Mouse (Mus musculus): Measurements from ENCODE around the gene H2-Ab1. TPM values are rescaled to one million over a fixed set of nuclear protein-coding genes. Genes with fewer than 3 reads are reported as not detected.
"Not testable (repeated sequence)": the region's sequence is repeated elsewhere in the genome, so short reads cannot be mapped to it uniquely, and the experiment has no call there.

The H2-Ab1 gene
- 10 to 100 TPM; 36.3 to 70.4 TPM for total RNA-seq (2021)
- long read RNA-seq, experiment 1, transcript H2-Ab1-201 (6 exons, 1,212 nt), result major isoform, 110 of 119 reads
- long read RNA-seq, experiment 1, partial matches to known transcripts, result 6 of 119 reads
- long read RNA-seq, experiment 1, other reads (novel, unspliced or antisense), result 3 of 119 reads
- long read RNA-seq, experiment 2, transcript H2-Ab1-201 (6 exons, 1,212 nt), result major isoform, 72 of 84 reads
- long read RNA-seq, experiment 2, partial matches to known transcripts, result 8 of 84 reads
- long read RNA-seq, experiment 2, other reads (novel, unspliced or antisense), result 3 of 84 reads

DNA sequence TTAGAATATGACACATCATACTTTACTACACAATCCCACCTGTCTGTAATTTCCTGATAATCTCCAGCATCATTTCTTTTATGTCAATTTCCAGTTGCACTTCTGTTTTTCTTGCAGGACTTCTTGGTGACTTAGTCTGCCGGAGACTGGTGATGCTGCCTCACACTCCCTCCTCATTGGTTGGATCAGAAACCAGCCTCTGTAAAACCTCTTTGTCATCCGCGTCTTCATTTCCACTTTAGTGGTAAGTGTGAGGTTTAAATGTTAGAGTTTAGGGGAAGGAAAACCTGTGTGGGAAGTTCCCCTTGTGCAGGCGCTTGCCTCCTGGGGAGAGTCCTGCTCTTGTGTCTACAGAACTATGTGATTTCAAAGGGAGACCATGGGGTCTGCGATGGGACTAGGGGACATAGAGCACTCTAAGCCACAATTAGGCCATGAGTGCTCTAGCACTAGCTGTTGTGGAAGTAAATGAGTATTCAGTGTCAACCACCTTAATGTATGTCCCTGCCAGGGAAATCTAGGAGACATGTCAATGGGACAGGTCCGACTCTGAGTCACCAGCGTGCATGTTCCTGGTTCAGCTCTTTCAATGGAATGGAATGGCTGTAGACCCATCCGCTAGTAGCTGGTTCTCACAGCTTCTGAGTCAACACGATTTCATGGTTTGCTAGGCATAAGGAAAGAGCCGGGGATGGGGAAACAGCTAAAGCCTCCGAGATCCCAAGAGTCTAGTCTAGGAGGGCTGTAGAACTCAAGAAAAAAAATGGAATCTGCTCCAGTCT lies at the start of gene H2-Ab1:
Gene H2-Ab1, plus strand, starts transcription at position 96 of the 782 bp plus-strand sequence.
- peak; percentile 79 to 83 for DNase-seq

DNA sequence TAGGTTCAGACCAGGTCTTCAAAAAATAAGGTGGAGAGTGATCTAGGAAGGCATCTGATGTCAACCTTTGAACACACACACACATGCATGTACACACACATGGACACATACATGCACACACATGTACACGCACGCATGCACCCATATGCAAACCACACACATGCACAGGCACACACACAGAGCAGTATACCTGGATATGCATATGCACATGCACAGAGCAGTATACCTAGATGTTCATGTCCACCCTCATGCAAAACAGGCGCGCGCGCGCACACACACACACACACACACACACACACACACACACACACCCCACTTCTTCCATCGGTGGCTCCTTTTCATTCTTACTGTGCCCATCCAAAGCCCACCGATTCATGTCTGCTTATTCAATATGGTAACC lies 49.6 kb upstream of the H2-Ab1 start:
- DNase-seq, result no peak

DNA sequence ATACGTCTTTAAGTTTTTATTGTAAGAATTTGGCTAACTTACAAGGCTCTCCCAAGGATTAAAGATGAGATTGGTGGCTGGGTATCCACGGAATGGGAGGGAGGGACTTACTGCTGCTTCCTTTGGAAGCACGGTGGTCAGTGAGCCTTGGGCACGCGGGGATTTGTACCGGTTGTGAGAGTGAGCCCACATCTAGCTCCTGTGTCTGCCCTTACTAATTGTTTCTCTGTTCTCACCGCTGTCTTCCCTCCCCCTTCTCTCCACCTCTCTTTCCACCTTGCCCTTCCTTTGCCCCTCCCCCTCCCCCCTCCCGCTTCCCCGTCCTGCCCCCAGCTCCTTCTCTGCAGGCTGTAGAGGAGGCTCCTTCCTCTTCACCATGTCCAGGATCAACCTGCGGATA lies 49.1 kb upstream of the H2-Ab1 start:
- no peak for DNase-seq

DNA sequence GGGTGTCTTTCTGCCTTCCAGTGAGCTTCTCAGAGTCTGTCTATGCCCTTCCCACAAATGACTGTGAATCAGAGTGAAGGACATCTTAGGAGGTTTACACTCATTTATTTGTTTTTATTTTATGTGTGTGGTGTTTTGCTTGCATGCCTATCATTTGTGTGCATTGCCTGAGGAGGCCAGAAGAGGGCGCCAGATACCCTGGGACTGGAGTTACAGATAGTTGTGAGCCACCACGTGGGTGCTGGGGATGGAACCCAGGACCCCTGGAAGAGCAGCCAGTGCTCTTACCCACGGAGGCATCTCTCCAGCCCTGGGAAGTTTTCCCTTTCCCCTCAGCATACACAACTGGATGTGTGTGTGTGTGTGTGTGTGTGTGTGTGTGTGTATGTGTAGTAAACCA lies 47.8 kb upstream of the H2-Ab1 start:
- DNase-seq, result peak in 1 of 2 experiments; percentile 28

DNA sequence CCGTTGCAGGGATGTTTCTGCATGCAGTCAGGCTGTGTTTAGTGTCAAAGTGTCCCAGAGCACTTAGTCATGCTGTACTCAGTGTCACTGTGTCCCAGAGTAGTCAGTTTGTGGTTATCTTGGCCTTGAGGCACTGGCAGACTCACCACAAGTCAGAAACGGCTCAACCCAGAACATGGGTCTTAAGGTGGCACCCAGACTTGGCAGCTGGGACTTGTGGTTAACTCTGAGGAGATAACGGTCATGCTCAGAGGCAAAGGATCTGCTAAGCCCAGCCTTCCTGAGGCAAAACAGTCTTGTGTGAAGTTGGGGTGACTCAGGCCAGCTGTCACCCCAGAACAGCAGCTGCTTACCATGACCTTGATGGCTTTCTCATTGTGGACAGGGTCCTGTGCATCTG lies 46.9 kb upstream of the H2-Ab1 start:
- DNase-seq, result peak; percentile 71 to 72

DNA sequence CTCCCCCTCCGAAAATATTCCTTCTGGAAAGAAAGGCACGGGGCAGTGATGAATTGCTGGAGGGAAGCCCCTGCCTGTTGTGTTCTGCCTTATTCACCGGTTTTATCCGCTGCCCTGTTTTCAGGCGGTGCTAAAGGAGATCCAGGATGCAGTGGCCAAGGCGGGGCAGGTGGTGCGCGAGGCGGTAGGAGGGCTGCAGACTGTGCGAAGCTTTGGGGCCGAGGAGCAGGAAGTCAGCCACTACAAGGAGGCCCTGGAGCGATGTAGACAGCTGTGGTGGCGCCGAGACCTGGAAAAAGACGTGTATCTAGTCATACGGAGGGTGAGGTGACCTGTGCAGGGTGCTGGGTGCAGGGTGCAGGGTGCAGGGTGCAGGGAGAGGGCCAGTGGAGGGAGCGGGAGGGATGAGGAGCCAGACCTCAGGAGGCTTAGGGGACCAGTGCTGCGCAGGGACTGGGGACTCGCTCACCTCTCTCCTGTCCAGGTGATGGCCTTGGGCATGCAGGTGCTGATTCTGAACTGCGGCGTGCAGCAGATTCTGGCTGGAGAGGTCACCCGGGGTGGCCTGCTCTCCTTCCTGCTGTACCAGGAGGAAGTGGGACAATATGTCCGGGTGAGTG lies 45.6 kb upstream of the H2-Ab1 start:
- no peak for DNase-seq

DNA sequence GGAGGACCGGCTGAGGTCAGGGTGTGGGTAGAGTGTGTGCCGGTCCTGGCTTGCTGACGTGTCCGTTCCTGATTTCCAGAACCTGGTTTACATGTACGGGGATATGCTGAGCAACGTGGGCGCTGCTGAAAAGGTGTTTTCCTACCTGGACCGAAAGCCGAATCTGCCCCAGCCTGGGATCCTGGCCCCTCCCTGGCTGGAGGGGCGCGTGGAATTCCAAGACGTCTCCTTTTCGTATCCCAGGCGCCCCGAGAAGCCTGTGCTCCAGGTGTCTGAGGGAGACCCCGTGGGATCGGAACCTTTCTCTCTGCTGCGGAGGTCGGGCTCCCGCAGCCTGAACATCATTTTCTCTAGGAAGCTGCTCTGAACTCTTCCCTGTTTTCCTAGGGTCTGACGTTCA lies 43.6 kb upstream of the H2-Ab1 start:
- DNase-seq, result no peak

DNA sequence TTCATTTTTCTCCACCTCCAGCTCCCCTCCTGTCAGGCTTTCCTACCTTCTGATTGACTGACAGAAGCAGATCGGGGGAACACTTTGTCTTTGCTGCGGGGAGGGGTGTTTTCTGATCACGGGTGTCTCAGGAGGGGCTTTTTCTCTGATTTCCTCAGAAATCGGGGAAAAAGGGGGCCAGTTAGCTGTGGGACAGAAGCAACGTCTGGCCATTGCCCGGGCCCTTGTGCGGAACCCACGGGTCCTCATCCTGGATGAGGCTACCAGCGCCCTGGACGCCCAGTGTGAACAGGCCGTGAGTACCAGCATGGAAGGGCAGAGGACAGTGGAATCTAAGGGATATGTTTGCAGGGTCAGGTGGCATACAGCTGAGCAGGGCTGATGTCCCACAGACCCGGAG lies 42.3 kb upstream of the H2-Ab1 start:
- DNase-seq, result no peak

DNA sequence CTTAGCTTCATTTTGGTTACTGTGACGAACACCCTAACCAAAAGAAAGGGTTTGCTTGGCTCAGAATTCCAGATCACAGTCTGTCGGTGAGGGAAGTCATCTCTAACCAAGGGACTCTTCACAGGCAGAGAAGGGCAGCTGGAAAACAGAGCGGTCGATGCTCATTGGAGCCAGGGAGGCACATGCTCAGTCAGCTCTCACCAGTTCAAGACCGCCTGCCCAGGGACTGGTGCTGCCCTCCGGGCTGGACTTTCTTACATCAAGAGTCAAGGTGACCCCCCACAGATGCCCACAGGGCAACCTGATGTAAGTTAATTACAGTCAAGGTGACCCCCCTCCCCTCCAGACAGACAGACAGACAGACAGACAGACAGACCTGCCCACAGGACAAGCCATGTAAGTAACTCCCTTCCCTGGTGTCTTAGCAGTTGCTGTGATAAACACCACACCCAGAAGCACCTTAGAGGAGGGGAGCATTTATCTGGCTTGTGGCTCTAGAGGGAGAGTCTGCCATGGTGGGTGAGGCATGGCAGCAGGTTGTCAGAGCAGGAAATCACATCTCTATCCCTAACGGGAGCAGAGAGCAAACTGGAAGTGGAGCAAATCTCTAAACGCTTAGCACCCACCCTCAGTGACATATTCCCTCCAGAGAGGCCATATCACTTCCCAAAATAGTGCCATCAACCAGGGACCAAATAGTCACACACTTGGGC lies 40.1 kb upstream of the H2-Ab1 start:
- DNase-seq, result no peak

DNA sequence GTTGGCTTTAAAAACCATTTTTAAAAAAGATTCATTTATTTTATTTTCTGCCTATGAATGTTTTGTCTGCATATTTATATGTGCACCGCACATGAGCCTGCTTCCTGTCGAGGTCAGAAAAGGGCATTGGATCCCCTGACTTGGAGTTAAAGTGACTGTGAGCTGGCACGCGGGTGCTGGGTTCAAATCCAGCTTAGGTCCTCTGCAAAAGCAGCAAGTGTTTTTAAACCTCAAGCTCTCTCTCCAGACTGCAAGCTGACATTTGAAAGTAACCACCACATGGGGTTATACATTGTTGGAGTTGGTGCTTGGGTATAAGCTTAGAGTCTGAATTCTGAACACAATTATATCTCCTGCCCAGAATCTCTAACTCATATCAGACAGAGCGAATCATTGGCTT lies 39.5 kb upstream of the H2-Ab1 start:
- no peak for DNase-seq

DNA sequence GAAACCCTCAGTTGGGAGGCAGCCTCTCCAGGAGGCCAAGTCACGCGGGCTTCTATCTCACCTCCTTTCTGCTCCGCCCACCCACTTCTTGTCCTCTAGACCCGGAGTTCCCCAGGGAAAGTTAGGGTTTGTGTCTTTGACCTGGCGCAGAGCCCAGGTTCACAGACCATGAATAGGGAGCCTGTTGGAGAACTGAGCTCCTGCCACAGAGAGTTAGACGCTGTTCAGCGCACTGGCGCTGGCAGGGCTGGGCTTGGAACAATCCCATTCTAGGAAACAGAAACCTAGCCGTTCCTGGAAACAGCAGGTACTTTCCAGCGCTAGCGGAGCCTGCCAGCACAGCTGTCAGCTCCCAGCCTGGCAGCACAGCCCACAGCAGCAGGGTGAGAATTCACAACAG lies 38.8 kb upstream of the H2-Ab1 start:
- DNase-seq, result peak; percentile 48 to 77

DNA sequence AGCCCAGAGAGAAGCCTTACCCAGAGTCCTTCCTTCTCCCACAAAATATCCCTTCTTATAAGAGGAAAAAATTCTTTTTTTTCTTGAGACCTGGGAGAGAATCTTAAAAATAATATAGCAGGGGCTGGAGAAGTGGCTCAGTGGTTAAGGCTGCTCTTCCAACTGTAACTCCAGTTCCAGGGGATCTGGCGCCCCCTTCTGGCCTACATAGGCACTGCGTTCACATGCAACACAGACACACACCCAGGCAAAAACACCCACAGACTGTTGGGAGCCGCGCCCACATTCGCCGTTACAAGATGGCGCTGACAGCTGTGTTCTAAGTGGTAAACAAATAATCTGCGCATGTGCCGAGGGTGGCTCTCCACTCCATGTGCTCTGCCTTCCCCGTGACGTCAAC lies 38.4 kb upstream of the H2-Ab1 start:
- peak; percentile 70 to 79 for DNase-seq

DNA sequence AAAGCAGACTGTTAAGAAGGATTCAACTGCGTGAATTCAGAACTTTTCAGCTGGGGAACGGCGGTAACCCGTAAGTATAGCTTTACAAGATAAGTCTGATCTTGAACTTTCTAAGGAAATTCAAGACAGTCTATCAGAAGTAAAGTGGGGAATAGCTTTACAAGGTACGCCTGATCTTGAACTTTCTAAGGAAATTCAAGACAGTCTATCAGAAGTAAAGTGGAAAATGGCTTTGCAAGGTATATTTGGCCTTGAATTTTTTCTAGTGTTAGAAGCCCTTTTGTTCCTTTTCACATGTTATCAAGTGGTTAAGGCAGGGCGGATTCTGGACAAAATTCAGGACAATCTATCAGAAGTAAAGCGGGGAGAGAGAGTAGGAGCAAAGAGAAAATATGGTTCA lies 37.7 kb upstream of the H2-Ab1 start:
- DNase-seq, result not testable (repeated sequence)

DNA sequence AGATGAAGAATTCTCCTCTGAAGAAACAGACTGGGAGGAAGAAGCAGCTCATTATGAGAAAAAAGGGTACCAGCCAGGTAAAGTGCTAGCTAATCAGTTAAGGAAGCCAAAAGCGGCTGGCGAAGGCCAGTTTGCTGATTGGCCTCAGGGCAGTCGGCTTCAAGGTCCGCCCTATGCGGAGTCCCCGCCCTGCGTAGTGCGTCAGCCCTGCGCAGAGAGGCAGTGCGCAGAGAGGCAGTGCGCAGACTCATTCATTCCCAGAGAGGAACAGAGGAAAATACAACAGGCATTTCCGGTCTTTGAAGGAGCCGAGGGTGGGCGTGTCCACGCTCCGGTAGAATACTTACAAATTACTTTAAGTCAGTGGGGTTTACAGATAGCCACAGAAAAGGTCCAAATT lies 37.1 kb upstream of the H2-Ab1 start:
- DNase-seq, result not testable (repeated sequence)

DNA sequence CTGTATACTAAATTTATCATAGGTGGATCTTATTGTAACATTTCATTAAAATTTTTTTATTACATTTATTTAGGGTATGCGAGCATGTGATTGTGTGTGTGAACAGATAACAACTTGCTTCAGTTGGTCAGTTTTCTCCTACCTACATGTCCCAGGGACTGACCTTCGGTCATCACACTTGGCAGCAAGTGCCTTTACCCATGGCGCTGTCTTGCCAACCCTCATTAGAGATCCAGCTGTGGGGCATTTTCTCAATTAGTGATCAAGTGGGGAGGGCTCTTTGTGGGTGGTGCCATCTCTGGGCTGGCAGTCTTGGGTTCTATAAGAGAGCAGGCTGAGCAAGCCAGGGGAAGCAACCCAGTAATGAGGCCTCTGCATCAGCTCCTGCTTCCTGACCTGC lies 32.7 kb upstream of the H2-Ab1 start:
- DNase-seq, result no peak

DNA sequence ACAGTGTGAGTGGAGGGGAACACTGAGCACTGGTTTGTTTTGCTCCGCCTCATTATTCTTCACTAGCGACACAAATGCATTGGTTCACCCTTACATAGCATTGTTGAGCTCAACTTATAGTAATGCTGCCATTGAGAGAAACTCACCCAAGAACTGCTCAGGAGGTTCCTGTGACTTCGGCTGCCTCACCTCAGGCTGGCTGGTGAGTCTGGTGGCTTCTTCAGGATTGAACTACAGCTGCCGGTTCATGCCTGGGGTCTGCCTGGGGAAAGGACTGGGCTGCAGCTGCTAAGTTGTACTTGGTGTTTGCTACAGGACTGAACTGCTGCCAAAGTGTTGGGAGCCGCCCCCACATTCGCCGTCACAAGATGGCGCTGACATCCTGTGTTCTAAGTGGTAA lies 32.1 kb upstream of the H2-Ab1 start:
- DNase-seq, result no peak

DNA sequence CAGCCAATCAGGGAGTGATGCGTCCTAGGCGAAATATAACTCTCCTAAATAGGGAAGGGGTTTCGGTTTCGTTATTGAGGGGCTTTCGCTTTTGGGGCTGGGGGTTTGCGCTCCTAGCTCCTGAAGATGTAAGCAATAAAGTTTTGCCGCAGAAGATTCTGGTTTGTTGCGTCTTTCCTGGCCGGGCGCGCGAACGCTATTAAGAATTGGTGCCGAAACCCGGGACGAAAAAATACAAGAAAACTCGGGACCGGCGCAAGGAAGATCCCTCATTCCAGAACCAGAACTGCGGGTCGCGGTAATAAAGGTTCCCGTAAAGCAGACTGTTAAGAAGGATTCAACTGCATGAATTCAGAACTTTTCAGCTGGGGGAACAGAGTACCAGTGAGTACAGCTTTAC lies 31.6 kb upstream of the H2-Ab1 start:
- DNase-seq, result not testable (repeated sequence)

DNA sequence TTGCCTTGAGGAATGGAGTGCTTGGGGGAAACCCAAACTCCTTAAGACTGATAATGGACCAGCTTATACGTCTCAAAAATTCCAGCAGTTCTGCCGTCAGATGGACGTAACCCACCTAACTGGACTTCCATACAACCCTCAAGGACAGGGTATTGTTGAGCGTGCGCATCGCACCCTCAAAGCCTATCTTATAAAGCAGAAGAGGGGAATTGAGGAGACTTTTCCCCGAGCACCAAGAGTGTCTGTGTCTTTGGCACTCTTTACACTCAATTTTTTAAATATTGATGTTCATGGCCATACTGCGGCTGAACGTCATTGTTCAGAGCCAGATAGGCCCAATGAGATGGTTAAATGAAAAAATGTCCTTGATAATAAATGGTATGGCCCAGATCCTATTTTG lies 26.5 kb upstream of the H2-Ab1 start:
- not testable (repeated sequence) for DNase-seq

DNA sequence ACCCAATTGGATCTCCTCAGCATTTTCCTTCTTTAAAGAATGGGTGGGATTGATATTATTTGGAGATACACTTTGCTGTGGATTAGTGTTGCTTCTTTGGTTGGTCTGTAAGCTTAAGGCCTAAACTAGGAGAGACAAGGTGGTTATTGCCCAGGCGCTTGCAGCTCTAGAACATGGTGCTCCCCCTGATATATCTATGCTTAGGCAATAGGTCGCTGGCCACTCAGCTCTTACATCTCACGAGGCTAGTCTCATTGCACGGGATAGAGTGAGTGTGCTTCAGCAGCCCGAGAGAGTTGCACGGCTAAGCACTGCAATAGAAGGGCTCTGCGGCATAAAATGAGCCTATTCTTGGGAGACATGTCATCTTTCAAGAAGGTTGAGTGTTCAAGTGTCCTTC lies 25.5 kb upstream of the H2-Ab1 start:
- DNase-seq, result not testable (repeated sequence)

DNA sequence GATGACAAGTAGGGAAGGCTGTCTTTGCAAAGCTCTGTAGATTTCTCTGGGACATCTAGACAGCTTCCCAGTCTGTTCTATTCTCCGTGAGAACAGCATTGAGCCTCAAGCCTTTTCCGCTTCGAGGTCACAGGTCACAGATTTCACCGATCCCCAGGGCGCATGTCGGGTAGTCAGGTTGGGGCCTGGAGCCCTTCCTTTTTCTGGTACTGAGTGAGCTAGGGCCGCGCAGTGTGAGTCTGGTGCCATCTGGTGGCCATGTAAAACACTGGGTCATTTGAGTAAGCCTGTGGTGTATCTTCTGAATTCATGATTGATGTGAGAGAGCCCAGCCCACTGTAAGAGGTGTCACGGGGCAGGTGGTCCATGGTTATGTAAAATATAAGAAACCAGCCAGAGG lies 22.6 kb upstream of the H2-Ab1 start:
- DNase-seq, result peak; percentile 80 to 84

DNA sequence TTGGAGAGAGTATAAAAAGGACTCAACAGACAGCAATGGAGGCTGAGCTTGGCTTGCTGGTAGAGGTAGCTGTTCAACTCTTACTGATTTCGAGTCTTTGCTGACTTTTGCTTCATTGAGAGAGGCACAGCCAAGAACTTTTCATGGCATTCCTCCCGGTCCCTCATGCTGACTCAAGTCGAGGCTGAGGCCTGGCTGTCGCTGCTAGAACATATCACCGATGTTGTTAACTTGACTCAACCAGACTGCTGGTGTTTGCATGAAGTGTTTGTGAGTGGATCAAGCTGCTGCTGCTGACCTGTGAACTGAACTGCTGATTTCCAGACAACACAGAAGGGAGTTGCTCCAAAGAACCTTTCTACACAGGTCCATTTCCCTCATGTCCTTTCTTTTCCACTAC lies 20.8 kb upstream of the H2-Ab1 start:
- no peak for DNase-seq

DNA sequence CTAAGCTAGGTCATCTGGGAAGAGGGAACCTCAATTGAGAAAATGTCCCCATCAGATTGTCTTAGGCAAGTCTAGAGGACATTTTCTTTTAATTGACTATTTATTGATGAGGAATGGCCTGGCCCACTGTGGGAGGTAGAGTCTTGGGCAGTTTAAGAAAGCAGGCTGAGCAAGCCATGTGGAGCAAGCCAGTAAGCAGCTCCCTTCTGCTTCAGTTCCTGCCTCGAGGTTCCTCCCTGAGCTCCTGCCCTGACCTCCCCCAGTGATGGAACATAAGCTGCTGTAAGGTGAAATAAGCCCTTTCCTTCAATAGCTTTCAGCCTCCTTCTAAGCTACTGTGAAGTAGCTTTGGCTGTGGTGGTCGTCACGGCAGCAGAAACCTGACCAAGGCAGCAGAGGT lies 19.7 kb upstream of the H2-Ab1 start:
- DNase-seq, result no peak

DNA sequence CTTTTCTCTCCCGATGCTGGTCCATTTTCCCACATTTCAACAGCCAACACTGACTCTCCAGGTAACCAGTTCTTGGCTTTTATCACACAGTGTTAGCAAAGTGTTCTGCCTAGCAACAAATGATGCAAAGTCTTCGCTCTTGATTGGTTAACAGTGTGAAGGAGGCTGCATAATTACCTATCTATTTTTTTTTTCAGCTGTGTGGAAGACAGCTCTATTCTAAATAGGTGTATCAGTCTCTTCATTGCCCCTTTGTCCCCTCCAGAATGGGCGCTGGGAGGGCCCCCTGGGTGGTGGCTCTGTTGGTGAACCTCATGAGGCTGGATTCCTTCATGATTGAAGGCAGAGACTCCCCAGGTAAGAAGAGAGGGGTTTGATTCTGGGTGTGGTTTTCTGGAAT lies 18.8 kb upstream of the H2-Ab1 start, which contains the start of gene H2-Ob:
Gene H2-Ob, plus strand, starts transcription at position 198 of the 400 bp plus-strand sequence.
- DNase-seq, result peak in 1 of 2 experiments; percentile 34
